Mouse (Mus musculus) MEL-GATA-1-ER (cell line): Measurements from ENCODE around the gene Wwp2.

Experiments
- DNase-seq: peaks from one replicate; pipeline ENCODE4 v3.0.0-alpha.2; 2012; ENCODE audit warnings: low read depth; ENCODE audit errors: extremely low read depth

Wwp2 gene

GRCm38 (mm10) chr8:107435962-107436831 lies at the start of gene Wwp2:
Gene Wwp2 (plus strand): TSS chr8:107436365.
- peak; percentile 35 for DNase-seq

DNA sequence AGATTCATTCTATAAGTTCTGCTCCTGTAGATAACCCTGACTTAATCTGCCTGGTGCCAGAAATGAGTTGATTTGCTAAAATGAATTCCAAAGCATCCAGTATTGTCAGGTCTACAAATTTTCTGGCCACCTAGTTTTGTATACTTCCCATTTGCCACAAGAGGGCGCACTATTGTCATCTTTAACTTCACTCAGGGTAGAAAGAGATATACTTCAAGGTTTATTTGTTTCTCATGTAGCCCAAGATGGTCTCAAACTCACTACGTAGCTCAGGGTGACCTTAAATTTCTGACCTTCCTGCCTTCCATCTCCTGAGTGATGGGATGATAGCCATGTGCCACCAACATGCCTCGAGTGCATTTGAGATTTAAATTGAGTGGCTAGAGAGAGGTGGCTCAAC lies 49.5 kb upstream of the Wwp2 start:
- DNase-seq: peak; percentile 62

DNA sequence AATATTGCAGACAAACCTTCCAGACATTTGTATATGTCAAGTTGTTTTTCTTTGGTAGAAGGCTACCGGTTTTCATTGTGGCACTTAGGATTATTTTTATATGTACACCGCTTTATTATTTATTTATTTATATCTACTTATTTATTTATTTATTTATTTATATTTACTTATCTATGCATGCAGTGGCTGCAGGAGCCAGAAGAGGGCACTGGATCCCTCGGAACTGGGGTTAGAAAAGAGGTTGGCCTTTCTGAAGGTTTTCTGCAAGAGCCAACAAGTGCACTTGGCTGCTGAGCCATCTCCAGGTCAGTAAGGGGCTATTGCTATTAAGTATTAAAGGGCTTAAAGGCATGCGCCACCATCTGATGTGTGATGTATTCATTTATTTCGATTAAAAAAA lies 48.3 kb upstream of the Wwp2 start:
- DNase-seq: no peak

DNA sequence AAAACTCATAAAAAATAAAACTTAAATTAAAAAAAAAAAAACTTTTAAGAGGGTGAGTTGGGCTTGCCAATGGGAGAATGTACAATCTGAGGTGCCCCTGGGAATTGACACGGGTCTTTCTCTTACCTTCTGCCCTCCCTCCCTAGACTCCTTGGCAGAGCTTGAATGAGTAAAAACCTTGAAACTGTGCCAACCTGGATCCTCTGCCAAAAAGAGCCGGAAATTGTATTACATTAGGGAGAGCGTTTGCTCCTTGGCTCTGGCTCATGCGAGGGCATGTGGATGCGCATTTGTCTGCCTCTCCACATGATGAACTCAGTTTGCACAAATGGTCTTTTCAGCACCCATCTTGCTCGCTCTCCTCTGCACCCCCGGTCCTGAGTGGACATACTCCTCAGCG lies 46.6 kb upstream of the Wwp2 start:
- no peak for DNase-seq

DNA sequence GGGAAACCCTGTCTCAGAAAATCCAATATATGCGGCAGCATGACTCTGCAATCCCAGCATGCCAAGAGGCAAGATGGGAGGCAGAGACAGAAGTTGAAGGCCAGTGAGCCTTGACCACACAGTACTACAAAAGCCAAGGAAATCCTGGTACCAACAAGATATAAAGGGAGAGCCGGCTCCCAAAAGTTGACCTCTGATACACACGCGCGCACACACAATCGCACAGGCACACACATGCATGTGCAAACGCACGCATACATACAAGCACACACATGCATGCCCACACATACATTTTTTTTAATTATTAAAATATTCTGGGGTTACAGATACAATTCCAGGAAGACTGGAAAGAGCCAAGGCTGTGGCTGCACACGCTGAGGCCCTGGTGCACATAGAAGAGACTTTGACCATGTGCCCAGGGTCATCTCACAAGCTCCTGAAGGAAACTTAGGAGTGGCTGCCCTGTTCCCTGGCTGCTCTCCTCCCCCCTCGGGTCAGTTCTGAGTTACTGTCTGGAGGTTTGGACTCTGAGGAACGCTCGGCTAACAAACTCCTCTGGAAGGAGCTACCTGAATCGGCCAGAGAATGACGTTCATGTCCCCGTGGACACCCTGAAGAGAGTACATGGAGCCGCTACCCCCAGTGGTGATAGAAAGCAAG lies 45.6 kb upstream of the Wwp2 start:
- no peak for DNase-seq

GRCm38 (mm10) chr8:107391136-107391516 lies 45.0 kb upstream of the Wwp2 start:
- DNase-seq: no peak

DNA sequence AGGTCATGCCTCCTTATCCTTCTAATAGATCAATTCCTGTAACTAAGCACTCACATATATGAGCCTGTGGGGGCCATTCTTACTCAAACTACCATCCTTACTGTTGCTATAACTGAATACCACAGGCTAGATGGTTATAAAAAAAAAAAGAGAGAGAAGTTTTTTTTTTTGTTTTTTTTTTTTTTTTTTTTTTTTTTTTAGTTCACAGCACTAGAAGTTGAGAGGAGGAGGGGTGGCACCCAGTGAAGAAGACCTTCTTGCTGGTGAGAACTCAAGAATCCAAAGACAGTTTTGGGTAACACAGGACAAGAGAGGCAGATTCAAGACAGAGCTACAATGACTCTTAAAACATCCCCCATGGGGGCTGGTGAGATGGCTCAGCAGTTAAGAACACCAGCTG lies 40.8 kb upstream of the Wwp2 start:
- no peak for DNase-seq

GRCm38 (mm10) chr8:107396106-107396670 lies 40.0 kb upstream of the Wwp2 start:
- DNase-seq: no peak

DNA sequence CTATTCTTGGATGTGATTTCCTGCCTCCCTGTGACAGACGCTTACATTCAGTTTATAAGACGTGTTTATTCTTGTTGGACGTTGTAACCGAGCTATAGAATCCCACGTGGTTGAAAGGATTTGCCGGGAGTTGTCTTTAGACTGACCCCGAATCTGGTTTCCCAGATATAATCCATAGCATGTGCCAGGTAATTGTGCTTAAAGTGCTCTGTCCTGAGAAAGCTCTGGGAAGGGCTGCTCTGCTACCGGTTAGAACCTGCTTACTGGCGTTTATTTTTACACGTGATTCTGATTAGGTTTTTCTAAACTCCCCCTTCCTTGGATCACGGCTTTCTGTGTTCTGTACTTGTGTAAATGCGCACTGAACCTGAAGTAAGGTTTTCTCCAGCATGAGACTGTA lies 38.5 kb upstream of the Wwp2 start:
- no peak for DNase-seq

DNA sequence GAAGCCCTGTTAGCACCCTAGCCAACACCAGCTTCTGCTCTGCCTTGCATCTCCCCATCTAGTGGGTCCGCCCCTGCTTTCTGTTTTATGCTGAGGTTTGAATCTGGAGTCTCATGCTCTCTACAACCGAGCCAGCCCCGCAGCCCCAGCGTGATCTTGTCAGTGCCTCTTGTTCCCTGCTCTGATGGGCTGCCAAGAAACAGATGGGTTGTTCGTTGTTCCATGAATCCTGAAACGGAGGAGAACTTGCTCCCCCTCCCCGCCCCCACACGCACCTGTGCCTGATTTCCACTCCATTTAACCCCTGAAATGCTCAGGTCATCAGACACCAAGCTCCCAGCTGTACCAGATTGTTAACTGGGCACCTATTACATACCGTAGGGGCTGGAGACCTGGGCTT lies 36.7 kb upstream of the Wwp2 start:
- DNase-seq: no peak

- DNase-seq: no peak
These were observed 34.3 kb upstream of the Wwp2 start for GRCm38 (mm10) chr8:107401866-107402265.

DNA sequence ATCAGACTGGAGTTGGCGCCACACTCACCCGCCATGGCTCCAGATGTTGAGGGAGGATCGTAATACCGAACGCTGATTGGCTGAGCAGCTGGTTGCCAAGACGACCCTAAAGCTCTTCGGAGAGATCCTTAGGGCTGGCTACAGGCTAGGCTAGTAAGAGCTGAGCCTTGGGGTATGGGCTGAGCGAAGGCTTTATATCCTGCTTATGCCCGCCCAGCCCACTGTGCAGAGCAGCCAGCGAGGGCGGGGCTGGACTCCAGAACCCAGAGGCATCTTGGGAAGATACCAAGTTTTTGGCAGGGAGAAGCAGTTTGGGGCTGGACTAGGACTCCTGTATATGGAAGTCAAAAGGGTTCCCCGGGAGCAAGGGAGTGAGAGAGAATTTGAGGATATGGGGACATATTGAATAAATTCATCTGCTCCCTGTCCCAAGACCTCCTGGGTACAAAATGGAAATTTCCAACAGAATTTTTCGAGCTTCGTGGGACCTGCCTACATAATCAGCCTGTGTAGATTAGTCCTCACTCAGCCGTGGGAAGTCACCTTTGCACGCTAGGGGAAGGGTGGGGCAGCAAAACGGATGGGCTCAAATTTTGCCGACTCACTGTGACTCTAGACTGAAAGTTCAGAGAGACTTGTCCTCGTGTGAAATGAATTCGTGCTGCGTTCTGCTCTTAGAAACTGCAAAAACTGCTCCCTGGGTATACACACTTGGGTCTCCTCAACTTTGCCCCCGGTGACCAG lies 33.0 kb upstream of the Wwp2 start, which contains the start of gene Nqo1:
Gene Nqo1, minus strand, starts transcription at position 169 of the 744 bp plus-strand sequence.
- DNase-seq: peak; percentile 94

DNA sequence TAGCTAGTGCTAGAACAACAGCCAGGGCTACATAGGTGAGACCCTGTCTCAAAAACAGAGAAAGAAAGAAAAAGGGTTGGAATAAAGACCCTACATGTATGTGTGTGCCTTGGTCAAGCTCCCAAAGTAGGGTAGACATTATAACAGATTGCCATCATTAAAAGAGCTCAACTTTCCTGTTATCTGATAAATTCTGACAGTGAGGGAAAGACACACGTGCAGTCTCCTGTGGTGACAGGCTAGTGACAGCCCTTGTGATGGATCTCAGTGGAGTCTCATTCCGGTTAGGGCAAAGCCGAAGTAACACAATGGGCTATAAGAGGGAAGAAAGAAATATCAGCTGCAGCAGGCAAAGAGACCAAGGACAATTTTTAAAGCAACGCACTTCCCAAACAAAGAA lies 32.1 kb upstream of the Wwp2 start:
- DNase-seq: no peak

DNA sequence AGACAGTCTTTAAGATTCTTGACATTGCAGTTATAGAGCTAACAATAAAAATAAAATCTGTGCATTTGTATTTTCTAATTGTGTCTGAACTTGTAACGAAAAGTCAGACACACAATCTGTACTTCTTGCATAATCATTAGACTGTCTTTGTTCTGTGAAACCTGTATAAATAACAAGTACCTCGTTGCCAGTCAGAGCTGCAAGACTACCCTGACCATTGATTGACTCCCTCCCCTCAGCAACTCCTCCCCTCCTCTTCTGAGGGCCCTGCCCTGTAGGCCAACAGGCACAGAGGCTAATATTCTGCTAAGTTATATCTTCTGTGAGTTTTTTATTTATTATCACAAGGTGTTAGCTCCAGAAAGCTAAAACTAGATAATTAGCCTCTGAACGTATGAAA lies 30.2 kb upstream of the Wwp2 start:
- DNase-seq: no peak

DNA sequence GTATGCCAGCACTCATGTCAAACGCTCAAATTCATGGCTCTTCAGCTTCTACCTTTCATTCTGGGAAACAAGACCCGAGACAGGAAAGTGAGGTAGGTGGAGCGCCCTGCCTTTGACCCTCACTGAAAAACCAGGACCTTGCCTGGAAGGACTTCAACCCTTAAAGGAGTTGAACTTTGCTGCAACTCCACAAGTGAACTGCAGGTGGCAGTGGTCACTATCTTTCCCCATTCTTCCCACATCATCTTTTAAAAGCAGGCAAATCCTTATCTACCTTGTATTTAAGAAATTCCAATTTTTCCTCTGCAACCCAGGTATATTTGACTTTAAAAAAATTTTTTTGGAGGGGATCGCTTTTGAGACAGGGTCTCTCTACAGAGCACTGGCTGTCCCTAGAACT lies 24.8 kb upstream of the Wwp2 start:
- DNase-seq: no peak

DNA sequence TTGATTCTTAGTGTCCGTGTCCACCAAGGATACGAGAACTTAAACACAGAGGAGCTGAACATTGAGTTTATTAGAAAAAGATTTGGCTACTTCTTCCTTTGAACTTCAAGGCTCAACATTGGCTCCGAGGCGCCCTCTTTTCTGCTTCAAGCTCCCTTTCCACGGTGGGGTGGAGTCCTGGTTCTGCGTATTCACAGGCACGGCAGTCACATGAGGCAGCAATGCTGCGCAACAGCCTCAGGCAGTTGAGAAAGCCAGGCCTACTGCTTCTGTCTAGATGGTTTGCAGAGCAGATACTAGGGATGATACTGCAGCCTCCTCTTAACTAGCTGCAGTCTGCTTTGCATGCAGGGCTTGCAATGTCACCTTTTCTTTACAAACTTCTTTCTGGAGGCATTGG lies 23.6 kb upstream of the Wwp2 start:
- no peak for DNase-seq

- DNase-seq: no peak
These were observed 22.3 kb upstream of the Wwp2 start for GRCm38 (mm10) chr8:107413881-107414280.

DNA sequence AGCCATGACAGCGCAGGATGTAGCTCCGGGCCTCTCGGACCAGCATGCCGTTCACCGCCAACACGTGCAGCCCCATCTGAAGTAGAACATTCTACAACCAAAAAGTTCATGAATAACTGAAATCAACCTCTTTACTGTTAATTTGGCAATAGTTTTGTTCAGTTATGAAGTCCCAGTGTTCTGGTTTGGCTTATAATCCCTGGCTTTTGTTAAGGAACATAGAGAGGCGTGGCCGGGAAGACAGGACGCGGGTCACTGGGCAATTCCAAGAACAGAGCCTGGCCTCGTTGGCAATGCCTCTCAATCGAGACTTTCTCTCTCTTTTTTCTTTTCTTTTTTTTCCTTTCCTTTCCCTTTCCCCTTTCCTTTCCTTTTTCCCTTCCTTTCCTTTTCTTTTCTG lies 19.2 kb upstream of the Wwp2 start:
- no peak for DNase-seq

DNA sequence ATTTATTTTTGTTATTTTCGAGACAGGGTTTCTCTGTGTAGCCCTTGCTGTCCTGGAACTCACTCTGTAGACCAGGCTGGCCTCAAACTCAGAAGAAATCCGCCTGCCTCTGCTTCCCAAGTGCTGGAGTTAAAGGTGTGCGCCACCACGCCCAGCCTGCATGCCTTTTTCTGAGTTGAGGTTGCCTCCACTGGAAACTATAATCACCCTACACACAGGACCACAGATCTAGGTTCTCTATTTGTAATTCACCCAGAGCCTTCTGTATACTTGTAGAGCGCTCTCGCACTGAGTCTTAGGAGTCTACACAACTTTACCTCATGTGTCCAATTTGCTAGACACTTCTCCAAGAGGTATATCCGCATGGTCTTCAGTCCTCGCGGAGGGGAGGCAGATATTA lies 12.0 kb upstream of the Wwp2 start:
- no peak for DNase-seq

DNA sequence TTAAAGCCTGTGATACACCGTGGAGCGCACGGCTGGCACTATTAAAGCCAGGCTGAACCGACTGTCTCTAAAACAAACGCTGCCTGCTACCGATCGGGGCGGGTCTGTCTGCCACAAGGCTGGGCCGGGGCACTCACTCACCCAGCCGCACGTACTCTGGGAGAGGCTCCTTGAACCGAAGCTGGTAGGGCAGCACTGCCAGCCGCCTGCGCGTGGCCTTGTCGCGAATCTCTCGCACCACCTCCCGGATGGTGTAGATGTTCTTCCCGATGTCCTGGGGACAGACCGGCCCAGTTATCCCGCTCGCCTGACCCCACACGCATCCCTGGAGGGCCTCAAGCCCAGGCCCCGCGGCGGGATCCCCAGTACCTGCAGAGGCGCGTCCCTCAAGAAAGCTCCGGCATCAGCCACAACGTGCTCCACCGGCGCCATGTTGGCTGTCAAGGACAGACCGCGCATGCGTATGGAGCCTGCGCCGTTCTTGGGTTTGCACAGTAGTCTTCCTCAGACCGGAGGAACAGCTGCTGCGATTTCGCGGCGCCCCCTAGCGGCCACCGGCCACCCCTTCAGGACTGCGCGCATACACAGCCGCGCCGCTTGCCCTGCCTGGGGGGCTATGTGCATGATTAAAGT lies 11.5 kb upstream of the Wwp2 start, which contains the start of gene Nob1:
Gene Nob1, minus strand, starts transcription at position 455 of the 633 bp plus-strand sequence.
- peak; percentile 88 for DNase-seq

DNA sequence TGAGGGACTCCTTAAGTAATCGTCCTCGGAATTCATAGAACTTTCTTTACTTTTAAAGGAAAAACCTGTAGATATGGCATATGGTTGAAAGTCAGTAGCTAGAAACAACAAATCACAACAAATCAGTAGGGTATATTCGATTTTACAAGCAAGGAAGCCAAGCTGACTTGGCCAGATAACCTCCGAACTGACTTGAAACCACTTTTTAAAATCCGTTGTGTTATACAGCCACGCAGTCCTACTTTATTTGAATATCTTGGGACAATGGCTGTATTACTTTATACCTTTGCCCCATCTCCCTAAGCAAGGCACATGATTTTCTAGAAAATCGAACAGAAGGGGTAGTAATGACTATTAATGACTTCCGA lies 11.0 kb upstream of the Wwp2 start:
- DNase-seq: no peak
